In the genomic region with DNA sequence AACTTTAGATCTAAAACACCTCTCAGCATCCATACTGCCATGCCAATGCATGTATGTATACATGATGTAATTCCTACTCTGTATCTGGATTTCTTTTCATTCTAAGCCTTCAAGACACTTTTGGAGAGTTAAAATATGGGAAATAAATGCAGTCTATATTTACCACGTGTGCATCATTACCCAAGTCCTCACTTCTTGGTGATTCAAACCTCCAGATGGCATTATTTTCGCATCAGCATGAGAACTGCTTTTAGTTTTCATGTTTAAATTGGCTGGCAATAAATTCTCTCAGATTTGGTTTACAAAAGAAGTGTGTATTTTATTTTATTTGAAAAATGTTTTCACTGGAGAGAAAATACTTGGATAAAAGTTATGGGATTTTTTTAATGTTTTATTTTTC, we compare ENCODE assay signal across 27 mouse cellular contexts.
A peak's percentile ranks its signal among the peaks of the same experiment; 100 is the strongest.
DNase-seq lines count a peak whose midpoint lies in the region; ATAC-seq lines count a peak whose summit lies in the region.
"Had no signal": no experiment of that assay in that cellular context is flagged by ENCODE, and none has a peak within 500 bp of the region (broad histone marks: within the 10 kb centered on the region; RNA-seq: fewer than 3 reads in every experiment).

No protein-coding gene starts in this region.

- H3K27me3 ChIP-seq in forebrain, embryonic 14.5 days (replicated peaks; ENCODE audit: control insufficient read depth, insufficient read depth, low read length), result no peaks in the 10 kb centered on the region
- no peaks in the 10 kb centered on the region for H3K27me3 ChIP-seq in forebrain, embryonic 11.5 days (ENCODE audit: control insufficient read depth, insufficient read depth, low read length)
- H3K27me3 ChIP-seq: CH12.LX; forebrain, embryonic 13.5 days; heart, embryonic 13.5 days; Patski had no signal

- 54% methylated on average over 2 of the region's 2 CpGs for WGBS in forebrain, embryonic 14.5 days
- 69% methylated on average over 2 of the region's 2 CpGs for WGBS in forebrain, embryonic 11.5 days

- H3K9ac ChIP-seq in forebrain, embryonic 14.5 days (ENCODE audit: low read length), result no peak overlapping the region
- H3K9ac ChIP-seq in forebrain, embryonic 11.5 days (ENCODE audit: low read length), result no peak overlapping the region
- H3K9ac ChIP-seq: forebrain, embryonic 13.5 days; heart, embryonic 13.5 days; hindbrain, embryonic 14.5 days had no signal

- no peak for ATAC-seq in forebrain, embryonic 14.5 days
- ATAC-seq in forebrain, embryonic 11.5 days (replicated peaks; ENCODE audit: low FRiP score), result no peak
- peak; percentile 59; the same call in 1 of the 2 replicates for ATAC-seq in frontal cortex, adult (ENCODE audit: low TSS enrichment)
- ATAC-seq: forebrain, embryonic 13.5 days; hindbrain, postnatal 0 days; inflammation-experienced regulatory T-cells, adult 6 months; intestine, embryonic 16.5 days; Patski had no signal

- H3K4me2 ChIP-seq in forebrain, embryonic 14.5 days (ENCODE audit: low read length), result no peak overlapping the region
- no peak overlapping the region for H3K4me2 ChIP-seq in forebrain, embryonic 11.5 days (ENCODE audit: low read depth, low read length, severe bottlenecking)
- H3K4me2 ChIP-seq: forebrain, embryonic 13.5 days; heart, embryonic 13.5 days; hindbrain, embryonic 14.5 days had no signal

- no peak overlapping the region for H3K4me3 ChIP-seq in forebrain, embryonic 14.5 days (ENCODE audit: low read depth, low read length)
- no peak overlapping the region for H3K4me3 ChIP-seq in forebrain, embryonic 11.5 days (ENCODE audit: low read depth, low read length)
- H3K4me3 ChIP-seq: forebrain, embryonic 13.5 days; heart, adult 2 months; heart, embryonic 10.5 days; heart, embryonic 13.5 days had no signal

- H3K4me1 ChIP-seq in forebrain, embryonic 14.5 days (ENCODE audit: control insufficient read depth, insufficient read depth, low read length), result no peaks in the 10 kb centered on the region
- H3K4me1 ChIP-seq in forebrain, embryonic 11.5 days (replicated peaks; ENCODE audit: control insufficient read depth, insufficient read depth, low read length), result no peaks in the 10 kb centered on the region
- H3K4me1 ChIP-seq: forebrain, embryonic 13.5 days; heart, embryonic 10.5 days; heart, embryonic 13.5 days had no signal

- no peaks in the 10 kb centered on the region for H3K36me3 ChIP-seq in forebrain, embryonic 14.5 days (ENCODE audit: control insufficient read depth, insufficient read depth, low read length)
- no peaks in the 10 kb centered on the region for H3K36me3 ChIP-seq in forebrain, embryonic 11.5 days (ENCODE audit: control insufficient read depth, insufficient read depth, low read length)
- H3K36me3 ChIP-seq: G1E; heart, embryonic 10.5 days; heart, embryonic 13.5 days had no signal

- DNase-seq in forebrain, embryonic 14.5 days (ENCODE audit: low spot score), result peak; percentile 10
- DNase-seq in forebrain, embryonic 11.5 days (ENCODE audit: low spot score), result no peak
- no peak for DNase-seq in frontal cortex, postnatal 14 days (ENCODE audit: low spot score in 2 of 2)
- peak; percentile 13 for DNase-seq in right cerebral cortex, adult 18-20 months
- DNase-seq in right cerebral cortex, postnatal 4 days, result no peak
- DNase-seq in T-cell, adult 2 months (ENCODE audit: low spot score), result no peak
- DNase-seq: adrenal gland, adult 2 months; adrenal gland, postnatal 14 days; cerebellum, adult 18-20 months; cerebellum, adult 9-10 months; cerebellum, postnatal 14 days; gastrocnemius, postnatal 10 days; gastrocnemius, postnatal 36 days; heart, adult 2 months; heart, postnatal 14 days; heart, postnatal 4 days had no signal

- H3K9me3 ChIP-seq in forebrain, embryonic 14.5 days (replicated peaks; ENCODE audit: control insufficient read depth, low read length), result no peaks in the 10 kb centered on the region
- H3K9me3 ChIP-seq in forebrain, embryonic 11.5 days (ENCODE audit: control insufficient read depth, low read length), result no peaks in the 10 kb centered on the region
- H3K9me3 ChIP-seq: forebrain, embryonic 13.5 days; G1E; heart, embryonic 10.5 days; heart, embryonic 13.5 days had no signal

- H3K27ac ChIP-seq in forebrain, embryonic 14.5 days (ENCODE audit: low read depth, low read length), result no peak overlapping the region
- no peak overlapping the region for H3K27ac ChIP-seq in forebrain, embryonic 11.5 days (ENCODE audit: low read depth, low read length)
- H3K27ac ChIP-seq: forebrain, embryonic 13.5 days; heart, adult 2 months; heart, embryonic 10.5 days; heart, embryonic 13.5 days; hindbrain, embryonic 14.5 days; hindbrain, postnatal 0 days had no signal

Comparison
In these comparisons a context has a peak if more than half of its experiments do, and no peak if none do; other contexts are left out.
1. DNase-seq: peak in forebrain, embryonic 14.5 days (single experiment) and right cerebral cortex, adult 18-20 months (single experiment); none in forebrain, embryonic 11.5 days (single experiment), frontal cortex, postnatal 14 days (0 of 2), right cerebral cortex, postnatal 4 days (single experiment) and T-cell, adult 2 months (single experiment).